In genomic region chr2:105697741-105698140, GRCm38 (mm10) we compare ENCODE assay signal across 30 mouse cellular contexts. TPM values are rescaled to one million over a fixed set of nuclear protein-coding genes. Genes with fewer than 3 reads are reported as not detected.
DNase-seq lines count a peak whose midpoint lies in the region; ATAC-seq and TF ChIP-seq lines count a peak whose summit lies in the region.
"Had no signal": no experiment of that assay in that cellular context is flagged by ENCODE, and none has a peak within 500 bp of the region (broad histone marks: within the 10 kb centered on the region; RNA-seq: fewer than 3 reads in every experiment).

No protein-coding gene starts in this region.

- H3K4me1 ChIP-seq in forebrain, embryonic 13.5 days = 0 out of 2 replicates have a peak, but pooled peaks cover 13% of the 10 kb centered on the region
- no peaks in the 10 kb centered on the region for H3K4me1 ChIP-seq in forebrain, postnatal 0 days (ENCODE audit: insufficient read depth)
- no peaks in the 10 kb centered on the region for H3K4me1 ChIP-seq in hindbrain, embryonic 11.5 days (replicated peaks; ENCODE audit: control insufficient read depth, insufficient read depth, low read length)
- H3K4me1 ChIP-seq in hindbrain, embryonic 14.5 days (replicated peaks; ENCODE audit: control insufficient read depth, insufficient read depth, low read length) = no peaks in the 10 kb centered on the region
- peaks cover 3% of the 10 kb centered on the region; the same call in 1 of the 2 replicates for H3K4me1 ChIP-seq in midbrain, embryonic 10.5 days
- peaks cover 3% of the 10 kb centered on the region; the same call in 1 of the 2 replicates for H3K4me1 ChIP-seq in midbrain, embryonic 11.5 days (ENCODE audit: control insufficient read depth, insufficient read depth, low read length)
- H3K4me1 ChIP-seq in olfactory bulb, adult 2 months (ENCODE audit: control insufficient read depth, insufficient read depth, low read length) = 0 out of 2 replicates have a peak, but pooled peaks cover 3% of the 10 kb centered on the region
- H3K4me1 ChIP-seq: embryonic facial prominence, embryonic 13.5 days; heart, embryonic 13.5 days; hindbrain, embryonic 13.5 days had no signal

- H3K4me2 ChIP-seq in forebrain, embryonic 13.5 days = no peak overlapping the region
- no peak overlapping the region for H3K4me2 ChIP-seq in forebrain, postnatal 0 days (ENCODE audit: low read depth)
- H3K4me2 ChIP-seq in hindbrain, embryonic 11.5 days (replicated peaks; ENCODE audit: low read depth, low read length) = no peak overlapping the region
- no peak overlapping the region for H3K4me2 ChIP-seq in hindbrain, embryonic 14.5 days (replicated peaks)
- H3K4me2 ChIP-seq in midbrain, embryonic 11.5 days = no peak overlapping the region
- H3K4me2 ChIP-seq: embryonic facial prominence, embryonic 13.5 days; heart, embryonic 13.5 days; hindbrain, embryonic 13.5 days had no signal

- TF ChIP-seq CTCF in forebrain, postnatal 0 days (IDR thresholded peaks at IDR 0.05; ENCODE audit: low read depth) = no peak
- no peak for TF ChIP-seq CTCF in olfactory bulb, adult 2 months (IDR thresholded peaks at IDR 0.05; ENCODE audit: insufficient read depth, low read depth, low read length)

- ATAC-seq in forebrain, embryonic 13.5 days = 0 out of 2 replicates have a peak, but pooled peaks have one; percentile 31
- ATAC-seq in forebrain, postnatal 0 days = no peak
- peak; percentile 26; the same call in 1 of the 2 replicates for ATAC-seq in hindbrain, embryonic 11.5 days (ENCODE audit: low FRiP score)
- ATAC-seq in hindbrain, embryonic 14.5 days (ENCODE audit: low FRiP score) = no peak
- ATAC-seq in midbrain, embryonic 11.5 days (ENCODE audit: low FRiP score) = no peak
- ATAC-seq: activated CD4-positive, CD25-positive, alpha-beta regulatory T cell, adult 4 months; CD4-positive, CD25-positive, alpha-beta regulatory T cell, adult 4 months; inflammation-experienced regulatory T-cells, adult 6 months; intestine, embryonic 16.5 days had no signal

- H3K27ac ChIP-seq in forebrain, embryonic 13.5 days = peak overlapping the region; percentile 3; the same call in 1 of the 2 replicates
- no peak overlapping the region for H3K27ac ChIP-seq in forebrain, postnatal 0 days (ENCODE audit: low read depth, low read length)
- H3K27ac ChIP-seq in hindbrain, embryonic 11.5 days (ENCODE audit: low read depth, low read length) = no peak overlapping the region
- H3K27ac ChIP-seq in hindbrain, embryonic 14.5 days = no peak overlapping the region
- H3K27ac ChIP-seq in midbrain, embryonic 10.5 days (replicated peaks) = no peak overlapping the region
- H3K27ac ChIP-seq in midbrain, embryonic 11.5 days (ENCODE audit: low read depth, low read length) = no peak overlapping the region
- peak overlapping the region; percentile 23; the same call in 1 of the 2 replicates for H3K27ac ChIP-seq in olfactory bulb, adult 2 months (ENCODE audit: insufficient read depth, low read depth, low read length)
- H3K27ac ChIP-seq: embryonic facial prominence, embryonic 10.5 days; embryonic facial prominence, embryonic 13.5 days; gastrocnemius, adult 2 months; heart, embryonic 13.5 days; hindbrain, embryonic 13.5 days had no signal

- no peak overlapping the region for H3K4me3 ChIP-seq in forebrain, embryonic 13.5 days
- H3K4me3 ChIP-seq in forebrain, postnatal 0 days (ENCODE audit: low read depth, low read length) = no peak overlapping the region
- H3K4me3 ChIP-seq in hindbrain, embryonic 11.5 days (ENCODE audit: low read depth, low read length) = no peak overlapping the region
- no peak overlapping the region for H3K4me3 ChIP-seq in hindbrain, embryonic 14.5 days (replicated peaks; ENCODE audit: low read length)
- no peak overlapping the region for H3K4me3 ChIP-seq in midbrain, embryonic 10.5 days
- no peak overlapping the region for H3K4me3 ChIP-seq in midbrain, embryonic 11.5 days (ENCODE audit: low read depth, low read length)
- no peak overlapping the region for H3K4me3 ChIP-seq in olfactory bulb, adult 2 months (ENCODE audit: insufficient read depth, low read depth, low read length)
- H3K4me3 ChIP-seq: embryonic facial prominence, embryonic 10.5 days; embryonic facial prominence, embryonic 13.5 days; erythroblast, embryonic 14.5 days; gastrocnemius, adult 2 months; heart, embryonic 13.5 days; hindbrain, embryonic 13.5 days had no signal

- no peaks in the 10 kb centered on the region for H3K9me3 ChIP-seq in forebrain, embryonic 13.5 days (replicated peaks)
- no peaks in the 10 kb centered on the region for H3K9me3 ChIP-seq in forebrain, postnatal 0 days (ENCODE audit: low read length)
- no peaks in the 10 kb centered on the region for H3K9me3 ChIP-seq in hindbrain, embryonic 11.5 days (ENCODE audit: control insufficient read depth, low read length)
- H3K9me3 ChIP-seq in hindbrain, embryonic 14.5 days (ENCODE audit: control insufficient read depth, low read length) = no peaks in the 10 kb centered on the region
- H3K9me3 ChIP-seq in midbrain, embryonic 10.5 days (replicated peaks) = no peaks in the 10 kb centered on the region
- no peaks in the 10 kb centered on the region for H3K9me3 ChIP-seq in midbrain, embryonic 11.5 days (ENCODE audit: control insufficient read depth, low read length)
- H3K9me3 ChIP-seq: embryonic facial prominence, embryonic 10.5 days; embryonic facial prominence, embryonic 13.5 days; heart, embryonic 13.5 days; hindbrain, embryonic 13.5 days had no signal

- no peak for TF ChIP-seq POLR2A in olfactory bulb, adult 2 months (IDR thresholded peaks at IDR 0.05; ENCODE audit: insufficient read depth, low read depth, low read length)

- H3K36me3 ChIP-seq in forebrain, embryonic 13.5 days (ENCODE audit: poor library complexity, severe bottlenecking) = peaks cover 32% of the 10 kb centered on the region
- 0 out of 2 replicates have a peak, but pooled peaks cover 5% of the 10 kb centered on the region for H3K36me3 ChIP-seq in forebrain, postnatal 0 days (ENCODE audit: insufficient read depth)
- H3K36me3 ChIP-seq in hindbrain, embryonic 11.5 days (ENCODE audit: control insufficient read depth, insufficient read depth, low read length) = no peaks in the 10 kb centered on the region
- peaks cover 6% of the 10 kb centered on the region for H3K36me3 ChIP-seq in hindbrain, embryonic 14.5 days (replicated peaks; ENCODE audit: control insufficient read depth, insufficient read depth)
- H3K36me3 ChIP-seq in midbrain, embryonic 10.5 days = peaks cover 19% of the 10 kb centered on the region
- H3K36me3 ChIP-seq in midbrain, embryonic 11.5 days (ENCODE audit: control insufficient read depth, insufficient read depth, low read length) = peaks cover under 1% of the 10 kb centered on the region; the same call in 1 of the 2 replicates

- 41% methylated on average over 5 of the region's 5 CpGs for WGBS in forebrain, embryonic 13.5 days
- 52% methylated on average over 5 of the region's 5 CpGs for WGBS in forebrain, postnatal 0 days
- 69% methylated on average over 5 of the region's 5 CpGs for WGBS in hindbrain, embryonic 11.5 days
- 44% methylated on average over 5 of the region's 5 CpGs for WGBS in hindbrain, embryonic 14.5 days
- WGBS in midbrain, embryonic 10.5 days = 70% methylated on average over 5 of the region's 5 CpGs
- 58% methylated on average over 5 of the region's 5 CpGs for WGBS in midbrain, embryonic 11.5 days
- 42% methylated on average over 5 of the region's 5 CpGs for WGBS in olfactory bulb, adult 2 months

- no peak for DNase-seq in forebrain, postnatal 0 days
- DNase-seq in hindbrain, embryonic 11.5 days (ENCODE audit: low spot score) = no peak
- no peak for DNase-seq in hindbrain, embryonic 14.5 days (ENCODE audit: low spot score)
- DNase-seq in midbrain, embryonic 10.5 days (ENCODE audit: low spot score) = peak; percentile 10
- DNase-seq in midbrain, embryonic 11.5 days (ENCODE audit: low spot score, missing footprints) = no peak
- no peak for DNase-seq in lung, postnatal 25 days (ENCODE audit: low spot score)
- DNase-seq: adrenal gland, adult 8-10 months; adrenal gland, postnatal 25 days; cerebellum, adult 8-10 months; cerebellum, postnatal 10 days; embryo, embryonic 11 days; gastrocnemius, adult 2 months; gastrocnemius, postnatal 14 days; heart, adult 18-20 months; heart, postnatal 14 days; heart, postnatal 4 days; kidney, adult 18-20 months had no signal

- no peak overlapping the region for H3K9ac ChIP-seq in forebrain, embryonic 13.5 days
- H3K9ac ChIP-seq in forebrain, postnatal 0 days = no peak overlapping the region
- H3K9ac ChIP-seq in hindbrain, embryonic 11.5 days (ENCODE audit: low read depth, low read length) = no peak overlapping the region
- no peak overlapping the region for H3K9ac ChIP-seq in hindbrain, embryonic 14.5 days
- H3K9ac ChIP-seq in midbrain, embryonic 11.5 days (ENCODE audit: low read length) = no peak overlapping the region; the same call in 1 of the 2 replicates
- H3K9ac ChIP-seq: embryonic facial prominence, embryonic 13.5 days; heart, embryonic 13.5 days; hindbrain, embryonic 13.5 days had no signal

- peaks cover 7% of the 10 kb centered on the region for H3K27me3 ChIP-seq in forebrain, embryonic 13.5 days
- H3K27me3 ChIP-seq in forebrain, postnatal 0 days (ENCODE audit: insufficient read depth, low read length) = no peaks in the 10 kb centered on the region
- H3K27me3 ChIP-seq in hindbrain, embryonic 11.5 days (ENCODE audit: control insufficient read depth, insufficient read depth, low read length) = no peaks in the 10 kb centered on the region; the same call in 1 of the 2 replicates
- peaks cover 3% of the 10 kb centered on the region for H3K27me3 ChIP-seq in hindbrain, embryonic 14.5 days (ENCODE audit: control insufficient read depth, insufficient read depth, low read length)
- peaks cover 65% of the 10 kb centered on the region for H3K27me3 ChIP-seq in midbrain, embryonic 10.5 days (ENCODE audit: low read depth, poor library complexity, severe bottlenecking)
- H3K27me3 ChIP-seq in midbrain, embryonic 11.5 days (ENCODE audit: control insufficient read depth, insufficient read depth, low read length) = peaks cover 27% of the 10 kb centered on the region

RNA-seq across cellular contexts. Expression of gene Pax6, which starts 29.0 kb away (rescaled TPM):
- polyA plus RNA-seq in forebrain, embryonic 13.5 days (2015; fragmentation: Nextera tagmentation; extraction: Ambion mirVana) = 87.1 and 92.7 TPM in 2 replicates
- 19.0 and 32.9 TPM in 2 replicates for total RNA-seq in forebrain, postnatal 0 days (2014; rRNA removed)
- 14.6 and 19.0 TPM in 2 replicates for polyA plus RNA-seq in forebrain, postnatal 0 days (2015; fragmentation: Nextera tagmentation; extraction: Ambion mirVana)
- 23.9 and 26.8 TPM in 2 replicates for polyA plus RNA-seq in hindbrain, embryonic 11.5 days (2014; fragmentation: Nextera tagmentation; extraction: Ambion mirVana)
- polyA plus RNA-seq in hindbrain, embryonic 14.5 days (2014; fragmentation: Nextera tagmentation; extraction: Ambion mirVana) = 26.9 and 28.1 TPM in 2 replicates
- 39.0 and 40.1 TPM in 2 replicates for polyA plus RNA-seq in midbrain, embryonic 10.5 days (2016; fragmentation: Nextera tagmentation; extraction: Ambion mirVana)
- polyA plus RNA-seq in midbrain, embryonic 11.5 days (2014; fragmentation: Nextera tagmentation; extraction: Ambion mirVana) = 45.5 and 45.7 TPM in 2 replicates
- not detected in 2 replicates for polyA plus RNA-seq in olfactory bulb, adult 2 months (2012; ENCODE audit: insufficient read depth, insufficient read length, low replicate concordance, missing spikeins)
- total RNA-seq: adrenal gland, adult 8-10 months; adrenal gland, postnatal 25 days; gastrocnemius, adult 2 months; gastrocnemius, postnatal 4 days; heart, adult 18-20 months; heart, postnatal 14 days had no signal
- polyA plus RNA-seq: heart, embryonic 16.5 days had no signal

Comparison
In these comparisons a context has a peak if more than half of its experiments do, and no peak if none do; other contexts are left out.
1. ATAC-seq: peak in forebrain, embryonic 13.5 days (single experiment) and hindbrain, embryonic 11.5 days (single experiment); none in forebrain, postnatal 0 days (single experiment), hindbrain, embryonic 14.5 days (single experiment) and midbrain, embryonic 11.5 days (single experiment).
2. H3K27ac ChIP-seq: peak in forebrain, embryonic 13.5 days (single experiment) and olfactory bulb, adult 2 months (single experiment); none in forebrain, postnatal 0 days (single experiment), hindbrain, embryonic 11.5 days (single experiment), hindbrain, embryonic 14.5 days (single experiment), midbrain, embryonic 10.5 days (single experiment) and midbrain, embryonic 11.5 days (single experiment).